Mouse (Mus musculus) liver, embryonic 12.5 days (tissue): ENCODE results near the gene Chn1. TPM values are rescaled to one million over a fixed set of nuclear protein-coding genes. Genes with fewer than 3 reads are reported as not detected.

Experiments used
- ATAC-seq: fragments of 200-750 bp; cut with Nextera tagmentation; 2 replicates; pipeline ENCODE4 v1.8.0; 2017; ENCODE audit warnings: moderate number of reproducible peaks, mild to moderate bottlenecking, moderate library complexity
- H3K27ac ChIP-seq: fragments of 300-500 bp; sonication (generic); 2 replicates; pipeline ENCODE4 v1.5.1; 2016; ENCODE audit warnings: mild to moderate bottlenecking
- H3K27me3 ChIP-seq: fragments of 300-500 bp; sonication (generic); replicated peaks from 2 replicates; pipeline ENCODE4 v1.6.1; 2016; ENCODE audit warnings: mild to moderate bottlenecking, moderate library complexity
- H3K36me3 ChIP-seq: fragments of 300-500 bp; sonication (generic); 2 replicates; pipeline ENCODE4 v1.6.1; 2016; ENCODE audit warnings: mild to moderate bottlenecking, moderate library complexity
- H3K4me1 ChIP-seq: fragments of 300-500 bp; sonication (generic); 2 replicates; pipeline ENCODE4 v1.6.1; 2016
- H3K4me2 ChIP-seq: fragments of 300-500 bp; sonication (generic); 2 replicates; pipeline ENCODE4 v1.6.1; 2016; ENCODE audit warnings: mild to moderate bottlenecking, moderate library complexity
- H3K4me3 ChIP-seq: fragments of 300-500 bp; sonication (generic); 2 replicates; pipeline ENCODE4 v1.5.1; 2016; ENCODE audit warnings: mild to moderate bottlenecking, moderate library complexity
- H3K9ac ChIP-seq: fragments of 300-500 bp; sonication (generic); 2 replicates; pipeline ENCODE4 v1.6.1; 2016; ENCODE audit warnings: mild to moderate bottlenecking, moderate library complexity
- H3K9me3 ChIP-seq: fragments of 300-500 bp; sonication (generic); replicated peaks from 2 replicates; pipeline ENCODE4 v1.6.1; 2016; ENCODE audit warnings: mild to moderate bottlenecking, moderate library complexity
- WGBS: fragments of 180-500 bp; shearing (Covaris S2); methylation state at CpG from one replicate; pipeline ENCODE4 v1.1.7; 2016; ENCODE audit not compliant: insufficient replicate concordance; 5-methylcytosine and 5-hydroxymethylcytosine counted together
- polyA plus RNA-seq: library from polyadenylated mRNA; unstranded; fragments of >200 nt; fragmentation: Nextera tagmentation; extraction: Ambion mirVana; gene quantifications from 2 replicates; pipeline ENCODE4 v1.2.1, GENCODE M21; 2016

Gene Chn1
- polyA plus RNA-seq, 1 experiment from 2014 or later = 1.9 TPM

DNA sequence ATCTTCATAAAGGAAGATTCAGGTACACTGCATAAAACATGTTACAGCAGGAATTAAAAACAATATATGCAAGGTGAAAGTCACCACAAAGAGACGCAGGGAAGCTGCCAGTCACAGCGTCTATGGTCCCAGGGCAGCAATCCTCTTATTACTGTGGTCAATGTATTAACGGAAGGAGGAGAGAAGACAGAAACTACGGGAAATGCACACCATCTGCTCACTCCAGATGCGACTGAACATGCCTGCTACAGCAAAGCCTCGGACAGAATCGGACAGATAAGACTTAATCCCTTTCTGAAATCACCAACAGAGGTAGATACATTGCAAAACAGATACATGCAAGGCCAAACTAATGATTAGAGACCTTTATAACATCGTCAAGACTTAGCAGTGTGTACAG, 116.1 kb downstream of the Chn1 start:
- H3K36me3 ChIP-seq = no peaks in the 10 kb centered on the region
- no peak for ATAC-seq
- no peak overlapping the region for H3K4me2 ChIP-seq
- WGBS = 55% methylated on average over 8 of the region's 8 CpGs
- H3K27me3 ChIP-seq = no peaks in the 10 kb centered on the region
- no peak overlapping the region for H3K9ac ChIP-seq
- no peak overlapping the region for H3K4me3 ChIP-seq
- H3K27ac ChIP-seq = no peak overlapping the region
- H3K9me3 ChIP-seq = no peaks in the 10 kb centered on the region
- no peaks in the 10 kb centered on the region for H3K4me1 ChIP-seq

DNA sequence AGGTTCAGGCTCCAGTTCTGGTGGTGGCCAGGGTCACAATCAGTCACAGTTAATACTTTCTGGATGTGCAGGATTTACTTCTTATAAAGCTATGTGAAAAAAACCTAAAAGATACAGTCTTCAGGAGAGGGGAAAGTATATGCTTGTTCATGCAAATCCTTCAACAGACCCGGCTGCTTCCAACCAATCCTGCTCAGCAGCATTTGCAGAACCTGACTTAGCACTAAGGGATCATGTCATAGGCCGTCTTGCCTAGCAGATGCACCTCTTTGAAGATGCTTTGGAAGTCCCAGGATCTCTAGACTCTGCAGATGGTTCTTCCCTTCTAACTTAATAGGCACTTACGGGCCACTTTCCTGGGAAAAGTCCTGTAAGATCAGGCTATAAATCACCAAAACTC, 117.2 kb downstream of the Chn1 start:
- Histone ChIP-seq H3K4me2 (no peak overlapping the region), H3K4me1 (no peaks in the 10 kb centered on the region), H3K27me3 (no peaks in the 10 kb centered on the region), H3K27ac (no peak overlapping the region), H3K9ac (no peak overlapping the region), H3K4me3 (no peak overlapping the region), H3K9me3 (no peaks in the 10 kb centered on the region), H3K36me3 (no peaks in the 10 kb centered on the region)
- WGBS = 66% methylated on average over 3 of the region's 3 CpGs
- no peak for ATAC-seq

DNA sequence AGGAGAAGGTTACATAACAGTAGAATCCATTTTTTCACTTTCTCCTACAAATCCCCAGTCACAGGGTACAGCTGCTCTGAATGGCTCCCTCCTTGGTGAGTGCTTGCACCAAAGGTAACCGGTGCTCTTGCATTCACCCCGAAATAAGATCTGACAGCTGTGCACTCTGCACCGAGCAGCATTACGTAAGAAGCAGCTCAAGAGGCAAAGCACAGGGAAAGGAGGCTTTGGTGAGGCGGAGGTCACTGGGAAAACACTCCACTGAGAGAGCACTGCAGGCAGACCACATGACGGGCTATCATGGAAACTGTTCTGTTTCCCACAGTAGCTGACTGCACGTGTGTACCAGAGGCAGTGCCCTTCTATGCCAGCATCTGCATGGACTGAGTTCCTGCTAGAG, 118.0 kb downstream of the Chn1 start:
- H3K36me3 ChIP-seq = no peaks in the 10 kb centered on the region
- no peak overlapping the region for H3K4me3 ChIP-seq
- H3K27me3 ChIP-seq = no peaks in the 10 kb centered on the region
- H3K9me3 ChIP-seq = no peaks in the 10 kb centered on the region
- no peaks in the 10 kb centered on the region for H3K4me1 ChIP-seq
- H3K4me2 ChIP-seq = no peak overlapping the region
- no peak overlapping the region for H3K9ac ChIP-seq
- 58% methylated on average over 7 of the region's 7 CpGs for WGBS
- H3K27ac ChIP-seq = no peak overlapping the region
- ATAC-seq = no peak

DNA sequence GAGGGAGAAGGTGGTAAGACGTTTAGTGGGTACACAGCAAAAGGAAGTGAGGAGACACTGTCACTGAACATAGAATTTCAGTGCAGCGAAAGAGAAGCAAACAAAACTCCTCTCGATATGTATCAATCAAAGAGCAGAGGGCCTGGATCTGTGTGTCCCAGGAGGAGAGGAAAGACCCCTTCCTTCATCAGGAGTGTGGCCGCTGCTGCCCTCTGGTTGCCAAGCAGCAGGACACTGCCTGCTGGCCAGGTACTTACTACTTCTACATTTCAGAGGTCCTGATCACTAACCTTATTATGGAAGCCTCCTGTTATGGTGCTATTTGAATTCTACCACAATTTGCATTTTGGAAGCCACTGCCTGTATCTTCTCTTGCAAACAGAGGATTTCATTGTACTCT, 119.5 kb downstream of the Chn1 start:
- no peak for ATAC-seq
- 71% methylated on average over 4 of the region's 4 CpGs for WGBS

DNA sequence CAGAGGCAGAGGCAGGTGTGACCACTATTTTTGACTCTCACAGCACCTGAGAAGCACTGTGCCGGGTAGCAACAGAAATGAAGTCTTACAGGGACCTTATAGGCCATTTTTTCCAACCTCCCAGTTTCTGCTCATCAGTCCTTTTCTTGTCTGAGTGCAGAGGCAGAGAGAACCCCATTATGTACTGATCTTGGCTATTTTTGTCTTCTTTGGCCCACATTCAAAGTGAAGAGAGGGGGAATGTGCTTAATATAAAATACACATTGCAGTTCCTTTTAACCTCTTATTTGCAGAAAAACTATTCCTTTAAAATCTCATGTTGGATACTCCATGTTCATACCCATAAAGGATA, 120.3 kb downstream of the Chn1 start:
- Histone ChIP-seq H3K36me3 (no peaks in the 10 kb centered on the region), H3K4me2 (no peak overlapping the region), H3K27ac (no peak overlapping the region), H3K4me1 (no peaks in the 10 kb centered on the region), H3K9me3 (no peaks in the 10 kb centered on the region), H3K9ac (no peak overlapping the region), H3K4me3 (no peak overlapping the region), H3K27me3 (no peaks in the 10 kb centered on the region)
- WGBS = 72% methylated on average over 1 of the region's 1 CpGs
- ATAC-seq = no peak

More for the DNA sequence above, 119.5 kb downstream of the Chn1 start:
- no peaks in the 10 kb centered on the region for H3K27me3 ChIP-seq
- no peaks in the 10 kb centered on the region for H3K4me1 ChIP-seq
- H3K36me3 ChIP-seq = no peaks in the 10 kb centered on the region
- no peaks in the 10 kb centered on the region for H3K9me3 ChIP-seq
- H3K27ac ChIP-seq = no peak overlapping the region
- no peak overlapping the region for H3K4me3 ChIP-seq
- H3K9ac ChIP-seq = no peak overlapping the region
- no peak overlapping the region for H3K4me2 ChIP-seq

DNA sequence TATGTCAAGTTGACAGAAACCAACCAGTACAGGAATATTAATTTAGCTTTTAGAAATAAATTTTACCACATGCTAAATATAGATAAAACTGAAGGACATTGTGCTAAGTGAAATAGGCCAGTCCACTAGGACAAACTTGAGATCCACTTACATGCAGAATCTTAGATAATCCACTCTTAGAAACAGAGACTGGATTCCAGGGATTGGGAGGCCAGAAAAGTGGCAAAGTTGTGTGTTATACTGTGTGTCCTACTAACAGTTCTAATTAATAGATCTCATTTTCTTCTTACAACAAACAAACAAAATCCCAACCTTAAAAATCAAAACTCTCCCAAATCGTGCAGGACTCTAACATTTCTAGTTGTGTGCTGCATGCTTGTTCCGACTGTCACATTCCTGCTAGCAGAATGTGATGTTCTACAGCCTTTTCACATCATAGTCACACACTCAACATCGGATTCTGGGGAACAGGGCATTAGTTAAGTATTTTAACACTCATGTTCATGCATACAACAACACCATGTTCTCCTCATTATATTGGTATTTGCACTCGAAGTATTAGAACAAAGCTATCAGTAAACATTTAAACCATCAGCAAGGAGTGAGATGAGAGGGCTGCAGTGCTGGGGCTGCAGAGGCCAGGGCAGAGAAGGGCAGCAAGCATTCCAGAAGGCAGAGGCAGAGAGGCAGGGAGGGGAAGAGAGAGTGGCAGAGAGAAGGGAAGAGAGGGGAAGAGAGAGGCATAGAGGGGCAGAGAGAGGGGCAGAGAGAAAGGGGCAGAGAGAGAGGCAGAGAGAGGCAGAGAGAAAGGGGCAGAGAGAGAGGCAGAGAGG, 120.9 kb downstream of the Chn1 start:
- no peaks in the 10 kb centered on the region for H3K4me1 ChIP-seq
- no peaks in the 10 kb centered on the region for H3K9me3 ChIP-seq
- H3K36me3 ChIP-seq = no peaks in the 10 kb centered on the region
- H3K27me3 ChIP-seq = no peaks in the 10 kb centered on the region
- ATAC-seq = no peak
- H3K9ac ChIP-seq = 0 out of 2 replicates have a peak overlapping the region, but pooled peaks have one; percentile 31
- H3K4me3 ChIP-seq = no peak overlapping the region
- 57% methylated on average over 4 of the region's 4 CpGs for WGBS
- H3K4me2 ChIP-seq = no peak overlapping the region
- no peak overlapping the region for H3K27ac ChIP-seq

DNA sequence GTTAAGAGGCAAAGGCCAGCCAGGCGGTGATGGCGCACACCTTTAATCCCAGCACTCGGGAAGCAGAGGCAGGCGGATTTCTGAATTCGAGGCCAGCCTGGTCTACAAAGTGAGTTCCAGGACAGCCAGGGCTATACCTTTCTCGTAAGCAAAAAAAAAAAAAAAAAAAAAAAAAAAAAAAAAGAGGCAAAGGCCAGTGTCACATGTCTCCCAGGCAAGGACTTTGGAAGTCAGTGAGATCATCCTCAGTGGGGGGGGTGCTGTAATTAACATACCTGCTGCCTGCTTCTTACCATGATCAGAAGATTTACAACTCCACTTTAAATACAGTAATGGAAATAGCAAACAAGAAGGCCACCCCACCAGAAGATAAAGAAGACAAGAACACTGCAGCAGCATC, 137.5 kb downstream of the Chn1 start:
- Histone ChIP-seq H3K4me1 (no peaks in the 10 kb centered on the region), H3K27ac (no peak overlapping the region), H3K4me3 (no peak overlapping the region), H3K9ac (no peak overlapping the region), H3K9me3 (no peaks in the 10 kb centered on the region), H3K36me3 (no peaks in the 10 kb centered on the region), H3K4me2 (no peak overlapping the region), H3K27me3 (no peaks in the 10 kb centered on the region)
- ATAC-seq = no peak
- 71% methylated on average over 6 of the region's 6 CpGs for WGBS

DNA sequence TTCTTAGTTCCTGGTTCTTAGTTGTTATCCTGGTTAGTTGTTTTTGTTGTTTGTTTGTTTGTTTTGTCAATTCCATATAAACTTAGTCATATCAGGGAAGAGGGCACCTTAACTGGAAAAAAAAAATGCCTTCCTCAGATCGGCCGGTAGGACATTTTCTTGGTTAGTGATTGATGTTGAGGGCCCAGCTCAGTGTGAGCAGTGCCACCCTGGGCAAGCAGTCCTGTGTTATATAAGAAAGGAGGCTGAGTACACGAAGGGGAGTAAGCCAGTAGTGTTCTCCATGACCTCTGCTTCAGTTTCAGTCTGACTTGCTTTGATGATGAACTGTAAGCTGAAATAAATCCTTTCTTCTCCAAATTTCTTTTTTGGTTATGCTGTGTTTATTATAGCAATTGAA, 138.8 kb downstream of the Chn1 start:
- Histone ChIP-seq H3K27ac (no peak overlapping the region), H3K4me3 (no peak overlapping the region), H3K36me3 (no peaks in the 10 kb centered on the region), H3K9me3 (no peaks in the 10 kb centered on the region), H3K27me3 (no peaks in the 10 kb centered on the region), H3K9ac (no peak overlapping the region), H3K4me2 (no peak overlapping the region), H3K4me1 (no peaks in the 10 kb centered on the region)
- no peak for ATAC-seq
- WGBS = 59% methylated on average over 3 of the region's 3 CpGs

DNA sequence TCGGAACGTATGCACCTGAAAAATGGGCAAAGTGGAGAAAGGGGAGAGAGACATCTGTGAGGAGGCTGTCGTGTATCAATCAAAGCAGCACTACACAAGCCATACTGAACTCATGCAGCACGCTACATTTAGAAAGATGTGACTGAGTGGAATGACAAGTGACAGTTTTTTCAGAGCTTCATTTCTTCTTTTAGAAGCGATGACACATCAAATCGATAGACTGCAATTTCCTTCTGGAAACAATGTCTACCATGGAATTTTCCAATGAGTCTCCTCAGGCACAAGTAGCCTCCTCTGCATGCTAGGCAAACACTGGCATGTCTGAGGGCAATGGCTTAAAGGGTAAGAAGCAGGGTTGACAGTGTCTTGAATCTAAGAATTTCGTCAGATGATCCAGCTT, 143.3 kb downstream of the Chn1 start:
- Histone ChIP-seq H3K36me3 (no peaks in the 10 kb centered on the region), H3K9ac (no peak overlapping the region), H3K27me3 (no peaks in the 10 kb centered on the region), H3K4me3 (no peak overlapping the region), H3K4me2 (no peak overlapping the region), H3K9me3 (no peaks in the 10 kb centered on the region), H3K27ac (no peak overlapping the region), H3K4me1 (no peaks in the 10 kb centered on the region)
- no peak for ATAC-seq
- 78% methylated on average over 7 of the region's 7 CpGs for WGBS

DNA sequence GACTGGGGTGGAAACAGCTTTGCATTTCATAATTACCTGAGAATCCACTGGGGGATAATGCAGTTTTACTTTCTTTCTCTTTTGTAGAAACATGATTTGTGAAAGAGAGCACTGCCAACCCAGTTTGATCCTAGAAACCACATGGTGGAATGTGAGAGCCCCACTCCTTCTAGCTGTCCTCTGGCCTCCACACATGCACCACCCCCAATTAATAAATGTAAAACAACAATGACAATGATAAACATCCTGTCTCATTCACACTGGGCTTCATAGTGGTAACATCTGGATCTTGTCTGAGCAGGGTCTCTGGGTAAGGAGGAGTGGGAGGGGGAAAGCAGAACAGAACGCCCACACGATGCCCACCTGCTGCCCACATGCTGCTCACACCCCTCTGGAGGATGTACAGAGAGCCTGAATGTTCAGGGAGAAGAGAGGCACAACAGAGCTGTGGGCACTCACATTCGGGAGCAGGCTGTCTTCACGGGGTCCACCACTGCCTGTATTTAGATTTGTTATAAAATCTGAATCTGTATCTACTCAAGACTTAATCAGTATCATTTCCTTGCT, 156.6 kb downstream of the Chn1 start:
- no peak for ATAC-seq
- Histone ChIP-seq H3K36me3 (no peaks in the 10 kb centered on the region), H3K27ac (no peak overlapping the region), H3K4me2 (no peak overlapping the region), H3K9ac (no peak overlapping the region), H3K4me3 (no peak overlapping the region), H3K27me3 (no peaks in the 10 kb centered on the region), H3K9me3 (no peaks in the 10 kb centered on the region), H3K4me1 (no peaks in the 10 kb centered on the region)
- WGBS = 76% methylated on average over 4 of the region's 4 CpGs

DNA sequence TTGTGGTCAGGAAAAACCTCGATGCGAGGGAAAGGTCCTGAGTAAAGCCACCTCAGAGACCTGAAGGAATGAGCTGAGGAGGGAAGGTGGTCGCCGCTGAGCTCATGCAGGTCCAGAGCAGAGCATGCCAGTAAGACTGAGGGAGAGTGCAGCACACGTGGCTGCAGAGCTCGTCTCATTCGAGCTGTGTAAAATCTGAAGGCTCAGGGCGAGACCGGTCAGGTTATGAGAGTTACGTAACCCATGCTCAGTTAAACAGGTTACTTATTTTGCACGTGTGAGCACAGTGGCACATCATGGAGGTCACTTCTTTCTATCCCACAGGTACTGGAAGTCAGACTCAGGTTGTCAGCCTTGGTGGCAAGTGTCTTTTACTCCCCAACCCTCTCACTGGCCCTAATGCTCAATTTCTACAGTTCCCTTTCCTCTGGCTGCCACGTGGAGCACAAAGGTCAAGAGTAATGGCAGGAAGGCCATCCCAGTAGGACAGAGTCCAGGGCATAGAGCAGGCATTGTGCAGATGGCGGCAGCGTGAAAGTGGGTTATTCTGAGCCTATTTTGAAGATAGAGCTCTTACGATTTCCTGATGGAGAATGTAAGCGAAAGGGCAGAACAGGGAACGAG, 158.6 kb downstream of the Chn1 start:
- Histone ChIP-seq H3K27ac (no peak overlapping the region), H3K36me3 (no peaks in the 10 kb centered on the region), H3K4me1 (no peaks in the 10 kb centered on the region), H3K4me2 (no peak overlapping the region), H3K4me3 (no peak overlapping the region), H3K9ac (no peak overlapping the region), H3K27me3 (no peaks in the 10 kb centered on the region), H3K9me3 (no peaks in the 10 kb centered on the region)
- ATAC-seq = no peak
- 70% methylated on average over 17 of the region's 17 CpGs for WGBS

DNA sequence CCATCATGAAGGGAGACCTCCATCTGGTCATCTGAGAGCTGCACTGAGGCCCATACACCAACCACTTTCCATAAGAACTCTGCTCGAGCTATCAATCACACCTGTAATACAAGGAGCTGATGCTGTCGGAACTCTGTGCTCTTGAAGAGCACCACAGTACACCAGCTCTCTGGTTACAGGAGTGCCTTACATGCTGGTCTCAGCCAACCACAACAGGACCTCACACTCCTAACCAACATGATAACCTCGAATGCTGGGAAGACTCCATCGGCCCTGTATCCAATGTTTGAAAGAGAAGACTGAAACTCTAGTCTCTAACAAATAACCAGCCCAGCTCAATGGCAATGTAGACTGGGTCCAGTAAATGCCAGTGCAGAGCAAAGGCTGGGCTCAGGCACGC, 159.7 kb downstream of the Chn1 start:
- Histone ChIP-seq H3K9me3 (no peaks in the 10 kb centered on the region), H3K4me1 (no peaks in the 10 kb centered on the region), H3K4me2 (no peak overlapping the region), H3K9ac (no peak overlapping the region), H3K27me3 (no peaks in the 10 kb centered on the region), H3K27ac (no peak overlapping the region), H3K36me3 (no peaks in the 10 kb centered on the region), H3K4me3 (no peak overlapping the region)
- no peak for ATAC-seq
- WGBS = 68% methylated on average over 5 of the region's 5 CpGs
